Mouse (Mus musculus): ENCODE results near the gene Ptpdc1.

The Ptpdc1 gene

DNA sequence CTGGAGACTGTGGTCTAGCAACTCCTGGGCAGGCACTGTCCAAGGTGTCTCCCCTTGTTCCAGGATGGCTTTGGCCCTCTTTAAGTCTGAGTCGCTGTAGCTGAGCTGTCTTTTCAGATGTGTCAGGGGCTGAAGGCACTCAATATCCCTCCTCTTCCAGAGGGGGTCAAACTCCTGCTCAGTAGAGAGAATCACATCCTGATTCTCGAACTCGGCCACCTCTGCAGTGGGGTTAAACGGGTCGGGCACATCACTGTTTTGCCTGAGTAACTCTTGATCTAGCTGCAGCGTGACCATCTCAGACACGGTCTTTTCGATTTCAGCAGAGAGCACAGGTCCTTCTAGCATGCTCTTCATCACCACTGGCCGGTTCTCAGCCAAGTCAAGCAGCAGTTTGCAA, 39.0 kb downstream of the Ptpdc1 start:
- no peak for DNase-seq (ENCODE audit: low read depth, low spot score)

DNA sequence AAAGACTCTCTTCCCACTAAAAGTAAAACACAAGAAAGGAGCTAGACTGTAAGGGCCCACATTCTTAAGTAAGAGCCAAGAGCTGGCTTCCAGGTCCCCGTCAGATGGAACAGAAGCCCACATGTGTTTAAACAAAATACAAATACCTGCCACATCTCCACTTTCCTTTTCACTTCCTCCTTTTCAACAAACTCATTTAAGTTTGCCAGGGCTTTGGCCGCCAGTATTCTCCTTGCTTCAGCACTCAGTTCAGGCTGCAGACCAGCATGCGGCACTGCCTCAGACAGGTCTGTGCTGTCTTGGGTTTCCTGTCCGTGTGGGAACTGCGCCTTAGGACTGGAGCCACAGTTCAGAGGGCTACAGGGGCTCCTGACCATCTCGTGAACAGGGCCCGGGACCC, 39.7 kb downstream of the Ptpdc1 start:
- DNase-seq (ENCODE audit: low read depth, low spot score), result no peak

DNA sequence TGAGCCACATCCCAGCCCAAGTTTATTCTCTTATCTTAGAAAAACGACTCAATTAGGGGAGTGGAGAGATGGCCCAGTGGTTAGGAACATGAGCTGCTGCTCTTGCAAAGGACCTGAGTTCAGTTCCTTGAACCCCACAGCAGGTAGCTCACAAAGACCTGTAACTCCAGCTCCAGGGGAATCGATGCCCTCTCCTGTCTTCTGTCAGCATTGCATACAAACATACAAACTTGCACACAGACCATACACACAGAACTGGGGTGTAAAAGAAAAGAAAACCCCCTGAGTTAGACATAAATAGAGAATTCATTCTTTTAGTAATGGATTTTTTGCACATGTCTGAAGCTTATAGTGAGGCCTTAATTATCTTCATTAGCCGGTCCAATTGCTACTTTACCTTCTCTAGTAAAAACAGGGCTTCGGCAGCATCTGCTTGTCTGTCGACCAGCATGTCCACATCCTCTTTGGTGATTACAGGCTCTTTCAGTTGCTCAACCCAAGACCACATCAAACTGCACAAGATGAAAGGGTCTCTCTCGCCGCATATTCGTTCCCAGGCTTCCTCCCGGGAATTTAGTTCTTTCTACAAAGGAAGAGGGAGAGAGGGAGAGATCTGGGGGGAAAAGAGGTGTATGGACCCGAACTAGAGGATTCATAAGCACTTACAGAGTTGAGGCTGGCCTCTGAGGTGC, 42.6 kb downstream of the Ptpdc1 start:
- peak; percentile 20 for DNase-seq (ENCODE audit: low read depth, low spot score)

DNA sequence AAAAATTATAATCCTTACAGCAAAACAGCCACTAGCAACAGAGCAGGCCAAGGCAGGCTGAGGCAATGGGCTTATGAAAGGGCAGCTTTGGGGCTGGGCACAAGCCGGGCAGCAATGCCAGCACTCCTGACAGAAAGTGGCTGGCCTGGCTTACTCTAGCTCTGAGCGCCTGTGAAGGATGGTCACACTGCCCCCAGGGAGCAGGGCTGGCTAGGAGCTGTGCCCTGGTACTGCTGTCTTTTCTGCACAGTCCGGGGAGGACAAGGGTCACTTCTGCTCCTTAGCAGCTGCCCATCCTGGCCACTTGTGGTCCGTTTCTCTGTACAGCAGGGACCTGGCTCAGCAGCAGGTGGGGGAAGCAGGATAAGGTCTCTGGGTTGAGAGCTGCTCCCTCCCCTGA, 46.8 kb downstream of the Ptpdc1 start:
- DNase-seq (ENCODE audit: low read depth, low spot score), result no peak

DNA sequence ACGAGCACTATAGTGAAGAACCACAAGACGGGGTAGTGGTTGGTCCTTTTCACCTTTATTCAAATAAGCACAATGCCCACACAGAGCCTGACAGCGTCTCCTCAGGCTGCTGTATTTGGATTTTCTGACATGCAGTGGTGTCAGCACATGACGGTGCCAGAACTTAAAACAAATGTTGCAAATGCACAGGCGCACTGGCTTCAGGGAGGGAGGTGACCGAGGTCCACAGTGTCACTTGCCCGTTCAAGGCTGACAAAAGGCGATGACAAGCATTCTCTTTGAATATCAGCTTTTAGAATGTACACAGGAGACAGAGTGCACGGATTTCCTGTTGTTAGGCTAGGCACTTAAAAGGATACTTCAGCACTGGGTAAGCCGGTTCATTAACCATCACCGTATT, 47.6 kb downstream of the Ptpdc1 start:
- no peak for DNase-seq (ENCODE audit: low read depth, low spot score)

DNA sequence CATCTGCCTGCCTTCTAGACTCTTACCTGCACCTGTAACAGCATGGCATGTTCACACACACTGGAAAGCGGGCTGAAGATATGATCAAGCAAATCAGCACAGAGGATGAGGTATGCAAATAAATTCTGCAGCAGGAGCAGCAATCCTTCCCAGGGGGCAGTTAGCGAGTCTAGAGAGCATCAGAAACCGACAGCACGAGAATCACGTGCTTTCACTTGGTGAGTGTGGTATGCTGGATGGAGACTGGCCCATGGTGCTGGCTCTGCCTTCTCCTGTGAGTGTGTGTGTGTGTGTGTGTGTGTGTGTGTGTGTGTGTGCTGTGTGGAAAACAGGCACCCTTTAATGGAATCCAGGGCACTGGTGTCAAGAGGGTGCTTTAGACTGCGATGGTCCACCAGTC, 48.5 kb downstream of the Ptpdc1 start:
- no peak for DNase-seq (ENCODE audit: low read depth, low spot score)

DNA sequence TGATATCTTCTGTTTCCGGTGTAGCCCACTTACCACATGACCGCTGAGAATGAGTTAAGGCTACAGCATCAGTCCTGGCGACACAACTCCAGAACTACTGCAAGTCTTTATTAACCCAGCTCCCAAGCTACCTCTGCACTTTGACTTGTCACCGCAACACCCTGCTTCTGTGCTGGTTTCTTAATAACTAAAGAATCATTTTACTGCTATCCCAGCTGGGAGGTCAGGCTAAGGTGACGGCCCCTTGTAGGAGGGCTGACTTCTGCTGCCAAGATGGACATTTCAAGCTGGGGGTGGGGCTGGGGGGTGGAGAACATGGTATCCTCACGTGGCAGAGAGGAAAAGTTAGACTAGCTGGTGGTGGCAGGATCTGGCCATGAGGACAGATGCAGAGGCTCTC, 50.7 kb downstream of the Ptpdc1 start:
- DNase-seq (ENCODE audit: low read depth, low spot score), result no peak

DNA sequence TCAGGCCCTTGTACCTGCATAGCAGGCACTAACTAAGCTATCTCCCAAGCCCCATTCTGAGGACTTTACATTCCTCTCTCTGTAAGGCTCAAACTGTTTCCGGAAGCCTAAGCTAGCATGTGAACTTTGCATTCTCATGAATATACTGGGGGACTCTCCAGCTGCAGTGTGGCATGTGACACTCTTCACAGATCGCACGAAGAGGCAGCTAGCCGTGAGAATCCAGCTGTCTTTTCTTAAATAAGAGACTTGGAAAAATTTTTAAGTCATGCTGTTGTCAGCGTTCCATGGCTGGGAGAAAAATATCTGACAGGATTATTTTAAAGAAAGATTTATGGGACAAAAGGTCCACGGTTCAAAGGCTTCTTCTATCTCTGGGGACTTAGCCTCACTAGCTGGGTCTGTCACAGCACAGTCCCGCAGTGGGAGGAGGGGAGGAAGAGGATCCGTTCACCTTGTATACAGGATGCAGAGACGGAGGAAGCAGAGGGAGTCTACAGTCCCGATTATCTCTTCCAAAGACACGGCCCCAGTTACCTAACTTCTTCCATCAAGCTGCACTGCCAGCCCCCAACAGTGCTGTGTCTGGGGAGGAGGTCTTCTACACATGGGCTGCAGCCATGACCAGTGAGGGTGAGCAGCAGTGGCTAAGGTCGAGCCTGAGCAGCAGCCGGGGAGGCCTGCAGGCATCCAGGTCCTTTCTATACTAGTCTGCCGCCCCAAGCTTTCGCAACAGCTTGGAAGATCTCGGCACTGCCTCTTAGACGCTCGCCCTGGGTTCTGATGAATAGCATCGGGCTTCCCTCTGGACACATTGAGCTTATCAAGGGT, 51.7 kb downstream of the Ptpdc1 start:
- DNase-seq (ENCODE audit: low read depth, low spot score), result no peak

DNA sequence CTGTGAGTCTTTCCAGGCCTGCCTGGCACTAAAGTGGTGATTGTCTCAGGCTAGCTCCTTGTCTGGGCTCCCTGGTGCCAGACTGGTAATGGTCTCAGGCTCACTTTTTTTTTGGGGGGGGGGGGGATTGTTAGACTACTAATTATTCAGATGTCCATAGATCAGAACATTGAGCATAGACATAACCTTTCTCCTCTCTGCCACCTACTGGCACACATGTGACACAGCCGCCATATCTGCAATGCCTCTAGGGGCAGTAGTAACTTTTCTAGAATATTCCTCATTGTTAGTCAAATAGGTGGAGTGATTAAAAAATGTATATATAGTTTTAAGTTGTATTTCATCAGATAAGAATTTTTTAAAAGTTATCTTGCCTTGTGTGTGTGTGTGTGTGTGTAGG, 53.3 kb downstream of the Ptpdc1 start:
- peak; percentile 83 for DNase-seq (ENCODE audit: low read depth, low spot score)

DNA sequence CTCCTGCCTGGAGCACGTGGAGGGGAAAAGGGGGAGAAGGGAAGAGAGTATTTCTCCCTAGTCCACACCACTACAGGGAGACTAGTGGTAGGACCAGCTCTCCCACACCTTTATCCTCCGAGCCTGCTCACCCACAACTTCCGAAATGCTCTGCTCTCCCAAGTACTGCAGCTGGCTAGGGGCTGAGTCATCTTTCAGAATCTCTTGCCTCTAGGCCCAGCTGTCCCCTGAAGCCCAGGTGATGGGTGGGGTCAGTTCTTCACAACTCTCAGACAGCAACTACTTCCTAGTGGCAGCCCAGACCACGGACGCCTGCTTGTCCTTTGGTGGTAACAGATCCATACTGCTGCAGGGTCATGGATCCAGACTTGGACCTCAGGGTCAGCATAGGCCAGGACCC, 54.2 kb downstream of the Ptpdc1 start:
- DNase-seq (ENCODE audit: low read depth, low spot score), result no peak

DNA sequence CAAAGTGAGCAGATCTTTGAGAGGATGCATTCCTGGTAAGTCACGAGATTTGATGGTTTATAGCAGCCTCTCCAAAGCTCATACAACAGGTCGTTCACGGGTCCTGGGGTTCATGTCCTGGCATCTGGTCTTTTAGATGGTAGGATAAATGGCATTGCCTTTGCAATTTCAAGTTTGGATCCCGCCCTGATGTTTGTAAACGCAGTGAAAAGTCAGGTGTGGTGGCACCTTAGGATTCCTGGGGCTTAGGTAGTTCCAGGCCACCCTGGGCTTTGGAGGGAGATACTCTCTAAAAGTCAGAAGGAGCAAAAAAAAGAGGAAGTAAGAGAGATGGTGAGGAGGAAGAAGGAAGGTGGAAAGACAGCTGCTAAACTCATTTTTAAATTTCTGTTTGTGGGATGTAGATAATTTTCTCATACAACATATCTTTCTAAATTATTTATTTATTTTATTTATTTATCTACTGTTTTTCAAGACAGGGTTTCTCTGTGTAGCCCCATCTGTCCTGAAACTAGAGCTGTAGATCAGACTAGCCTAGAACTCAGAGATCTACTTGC, 55.8 kb downstream of the Ptpdc1 start:
- DNase-seq (ENCODE audit: low read depth, low spot score), result no peak

DNA sequence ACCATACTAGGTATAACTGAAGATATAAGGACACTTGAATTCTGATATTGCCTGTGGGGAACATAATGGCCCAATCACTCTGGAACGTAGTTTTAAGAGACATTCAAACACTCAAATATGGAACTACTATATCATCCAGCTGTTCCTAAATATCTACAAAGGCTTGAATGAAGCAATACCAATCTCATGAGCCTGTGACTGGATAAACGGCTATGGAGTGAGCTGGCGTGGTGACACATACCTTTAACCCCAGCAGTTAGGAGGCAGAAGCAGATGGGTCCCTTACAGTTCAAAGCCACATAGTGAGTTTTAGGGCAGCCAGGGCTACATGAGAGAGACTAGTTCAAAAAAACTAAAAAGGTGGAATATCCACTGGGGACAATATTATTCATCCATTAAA, 57.8 kb downstream of the Ptpdc1 start:
- DNase-seq (ENCODE audit: low read depth, low spot score), result no peak

DNA sequence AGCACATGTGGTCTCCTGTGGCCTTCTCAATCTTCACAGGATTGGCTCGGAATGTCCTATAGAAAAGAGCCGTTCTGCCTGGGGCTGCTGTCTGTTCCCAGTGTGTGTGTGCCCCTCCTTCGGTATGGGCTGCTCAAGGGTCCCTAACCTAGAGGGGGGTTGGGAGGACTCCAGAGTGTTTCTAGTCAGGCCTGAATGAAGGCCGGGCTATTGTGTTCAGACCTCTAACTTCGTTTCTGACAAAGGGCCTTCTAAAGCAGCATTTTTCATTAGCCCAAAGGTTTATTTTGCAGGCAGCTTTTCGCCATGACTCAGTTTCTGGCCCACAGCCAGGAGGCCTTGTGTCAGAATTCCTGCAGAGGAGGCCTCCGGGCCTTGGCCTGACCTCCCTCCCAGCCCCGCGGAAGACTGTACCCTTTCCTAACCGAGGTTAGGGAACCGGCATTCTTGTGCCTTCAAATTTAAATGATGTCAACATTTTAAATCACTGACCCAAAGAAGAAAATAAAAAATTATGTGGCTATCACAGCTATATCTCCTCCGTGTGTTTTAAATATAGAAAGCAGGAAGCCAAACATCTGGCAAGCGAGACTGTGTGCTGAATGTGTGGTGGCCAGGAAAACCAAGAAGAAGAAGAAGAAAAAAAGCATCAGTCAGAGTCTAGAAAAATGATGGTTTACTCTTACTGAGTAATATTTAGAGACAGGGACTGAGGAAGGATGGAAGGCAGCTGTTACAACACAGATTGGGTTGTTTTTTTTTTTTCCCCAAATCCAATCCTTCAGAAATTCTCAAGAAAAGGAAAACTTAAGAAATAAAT, 59.1 kb downstream of the Ptpdc1 start:
- DNase-seq (ENCODE audit: low read depth, low spot score), result no peak

DNA sequence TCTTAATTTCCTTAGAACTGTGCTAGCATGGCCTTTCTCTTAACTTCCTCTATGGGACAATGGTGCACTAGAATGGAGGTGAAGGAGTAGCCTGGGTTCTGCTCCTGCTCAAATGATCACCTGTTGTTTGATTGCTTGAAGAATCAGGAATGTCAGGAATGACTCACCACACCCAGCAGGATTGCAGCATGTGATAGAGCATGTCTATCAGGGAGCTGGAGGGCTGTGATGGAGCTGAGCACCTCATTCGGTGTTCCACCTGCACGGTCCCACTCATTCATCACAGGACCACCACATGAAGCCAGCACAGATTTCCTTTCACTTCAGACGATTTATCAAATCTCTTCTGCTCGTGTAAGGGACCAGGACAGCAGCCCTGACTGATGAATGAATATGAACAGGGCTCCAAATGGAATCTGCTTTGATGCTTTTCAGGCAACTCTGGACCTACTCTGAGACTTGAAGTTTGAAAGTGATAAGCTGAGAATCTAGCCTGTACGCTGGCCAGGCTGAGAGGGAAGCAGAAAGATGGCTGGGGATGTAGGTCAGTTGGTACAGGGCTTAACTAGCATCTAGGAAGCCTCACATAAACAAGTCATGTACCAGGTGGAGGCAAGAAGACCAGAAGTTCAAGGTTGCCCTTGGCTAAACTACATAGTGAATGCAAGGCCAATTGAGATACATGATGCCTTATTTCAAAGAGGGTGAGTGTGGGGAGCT, 60.4 kb downstream of the Ptpdc1 start:
- DNase-seq (ENCODE audit: low read depth, low spot score), result no peak

DNA sequence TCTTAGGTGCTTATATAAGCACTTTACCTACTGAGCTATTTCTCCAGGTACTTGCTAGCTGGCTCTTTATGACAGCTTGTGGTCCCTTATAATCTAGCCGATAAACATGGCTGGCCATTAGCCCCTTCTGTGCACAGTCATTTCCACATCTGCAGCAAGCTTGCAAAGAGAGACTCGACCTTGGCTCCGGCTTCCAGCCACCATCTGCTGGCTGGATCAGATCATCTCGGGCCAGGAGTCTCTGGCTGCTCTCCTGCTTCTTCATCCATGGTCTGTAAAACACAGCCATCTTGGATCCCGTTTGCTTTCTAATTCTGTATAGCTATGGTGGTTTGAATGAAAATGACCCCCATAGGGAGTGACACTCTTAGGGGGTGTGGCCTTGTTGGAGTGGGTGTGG, 63.1 kb downstream of the Ptpdc1 start:
- no peak for DNase-seq (ENCODE audit: low read depth, low spot score)

DNA sequence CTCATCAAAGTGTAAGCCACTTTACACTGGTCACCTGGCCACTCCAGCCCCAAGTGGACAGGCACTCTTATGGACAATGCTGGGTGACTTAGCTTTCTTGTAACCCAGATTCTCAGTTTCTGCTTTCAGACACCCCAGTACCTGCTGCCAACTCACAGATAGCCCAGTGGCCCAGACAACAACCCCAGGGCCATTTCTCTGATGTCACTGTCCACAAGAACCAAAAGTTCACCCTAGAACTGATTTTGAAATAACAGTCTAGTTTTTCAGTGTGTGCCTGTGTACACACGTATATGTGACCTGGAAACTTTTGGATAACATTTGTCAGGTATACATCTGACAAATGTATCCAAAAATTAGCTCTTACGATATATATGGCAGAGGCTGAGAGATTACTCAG, 64.0 kb downstream of the Ptpdc1 start:
- DNase-seq (ENCODE audit: low read depth, low spot score), result no peak

DNA sequence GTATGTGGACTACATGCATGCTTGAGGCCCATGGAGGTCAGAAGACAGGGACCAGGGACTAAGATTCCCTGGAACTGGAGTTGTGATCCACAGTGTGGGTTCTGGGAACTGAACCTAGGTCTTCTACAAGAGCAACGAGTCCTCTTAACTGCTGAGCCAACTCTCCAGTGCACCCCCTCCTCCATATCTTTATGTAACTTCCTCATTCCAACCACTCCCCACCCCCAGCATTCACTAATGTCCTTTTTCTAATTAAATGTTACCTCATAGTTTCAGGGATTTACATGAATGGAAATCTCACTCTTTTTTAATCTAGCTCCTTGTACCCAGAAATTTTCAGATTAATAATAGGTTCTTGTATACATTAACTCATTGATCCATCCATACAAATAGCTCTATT, 69.5 kb downstream of the Ptpdc1 start:
- no peak for DNase-seq (ENCODE audit: low read depth, low spot score)

DNA sequence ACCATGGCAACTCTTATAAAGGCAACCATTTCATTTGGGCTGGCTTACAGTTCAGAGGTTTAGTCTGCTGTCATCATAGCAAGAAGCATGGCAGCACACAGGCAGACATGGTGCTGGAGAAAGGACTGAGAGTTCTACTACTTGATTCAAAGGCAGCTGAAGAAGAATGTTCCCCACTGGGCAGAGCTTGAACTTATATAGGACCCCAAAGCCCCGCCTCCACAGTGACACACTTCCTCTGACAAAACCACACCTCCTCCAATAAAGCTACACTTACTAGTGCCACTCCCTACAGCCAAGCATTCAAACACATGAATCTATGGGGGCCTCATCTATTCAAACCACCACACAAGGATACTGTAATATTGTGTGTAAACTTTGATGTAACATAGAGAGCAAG, 70.9 kb downstream of the Ptpdc1 start:
- no peak for DNase-seq (ENCODE audit: low read depth, low spot score)

DNA sequence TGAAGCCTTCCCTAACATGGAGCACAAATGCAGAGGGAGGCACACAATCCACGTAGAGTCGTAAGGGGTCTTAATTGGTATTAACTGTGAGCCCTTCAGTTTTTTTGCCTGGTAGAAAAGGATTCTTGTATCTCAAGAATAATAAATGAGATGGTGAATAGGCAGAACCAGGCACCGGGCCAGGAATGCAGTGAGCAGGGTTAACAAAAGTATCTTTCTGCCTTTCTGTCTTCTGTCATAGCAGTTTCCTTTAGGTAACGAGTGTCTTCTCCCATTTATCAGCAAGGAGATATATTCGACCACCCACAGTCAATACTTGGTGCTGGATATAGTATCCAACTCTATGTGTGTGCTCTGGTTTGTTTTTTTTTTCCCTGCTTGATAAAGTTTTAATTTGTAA, 72.0 kb downstream of the Ptpdc1 start:
- no peak for DNase-seq (ENCODE audit: low read depth, low spot score)

DNA sequence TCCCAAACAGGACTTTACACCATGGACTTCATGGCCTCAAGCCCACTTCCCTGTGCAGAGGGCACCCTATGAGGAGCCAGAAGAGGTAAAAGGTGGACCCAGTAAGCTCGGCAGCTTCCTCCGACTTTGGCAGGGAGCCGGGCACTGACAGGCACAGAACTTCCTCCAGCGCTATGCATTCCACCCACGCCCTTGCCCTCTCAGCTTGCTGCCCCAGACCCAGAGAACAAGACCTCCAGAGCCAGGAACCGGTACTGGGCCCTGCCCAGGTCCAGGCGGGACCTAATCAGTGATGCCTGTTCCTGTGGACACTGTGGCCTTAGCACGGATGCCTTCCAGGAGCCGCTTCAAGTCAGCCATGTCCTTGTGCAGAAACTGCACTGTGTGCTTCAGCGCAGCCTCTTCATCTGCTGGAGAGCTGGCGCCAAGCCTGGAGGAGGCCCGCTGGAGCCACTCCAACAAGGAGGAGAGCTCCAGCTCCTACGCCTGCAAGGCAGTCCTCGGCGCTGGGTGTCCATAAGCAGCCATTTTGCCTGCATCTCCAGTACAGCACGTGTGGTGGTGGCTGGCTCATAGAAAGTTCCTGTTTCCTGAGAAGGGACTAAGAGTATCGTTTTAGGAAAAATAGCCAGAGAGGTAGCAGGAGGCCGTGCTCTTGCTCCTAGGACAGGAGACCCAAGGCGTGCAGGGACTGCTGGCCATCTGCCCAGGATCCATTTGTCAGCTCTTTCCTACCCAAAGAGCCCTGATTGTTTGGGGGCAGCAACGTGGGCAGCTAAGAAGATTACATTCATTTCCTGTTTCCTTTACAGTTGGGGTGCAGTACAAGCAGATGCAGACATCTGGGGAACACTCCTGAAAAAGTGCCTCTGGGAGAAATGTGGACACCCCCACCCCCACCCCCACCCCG, 73.0 kb downstream of the Ptpdc1 start:
- no peak for DNase-seq (ENCODE audit: low read depth, low spot score)
